Mouse (Mus musculus): ENCODE measurements around the gene Ryr2. TPM values are rescaled to one million over a fixed set of nuclear protein-coding genes. Genes with fewer than 3 reads are reported as not detected.
A peak's percentile ranks its signal among the peaks of the same experiment; 100 is the strongest.

The Ryr2 gene
- polyA plus RNA-seq, 1 experiment from 2014 or later = 0.16 TPM

DNA sequence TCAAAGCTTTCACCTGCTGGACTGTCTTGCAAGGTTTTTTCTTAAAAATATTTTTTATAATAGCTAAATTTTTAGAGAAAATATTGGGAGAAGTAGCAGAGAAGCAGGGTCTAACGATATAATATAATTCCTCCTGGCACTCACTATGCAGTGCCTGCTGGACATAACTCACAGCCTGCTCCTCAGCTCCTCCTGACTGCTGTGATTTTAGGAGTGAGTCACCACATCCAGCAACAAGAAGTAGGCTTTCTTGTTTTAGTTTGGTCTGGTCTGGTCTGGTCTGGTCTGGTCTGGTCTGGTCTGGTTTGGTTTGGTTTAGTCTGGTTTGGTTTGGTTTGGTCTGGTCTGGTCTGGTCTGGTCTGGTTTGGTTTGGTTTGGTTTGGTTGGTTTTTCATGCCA is 55.9 kb downstream of the Ryr2 start:
- H3K4me2 ChIP-seq (ENCODE audit: low read depth, low read length) = no peak overlapping the region
- H3K27me3 ChIP-seq (ENCODE audit: insufficient read depth, low read length) = no peaks in the 10 kb centered on the region
- no peak overlapping the region for H3K27ac ChIP-seq (ENCODE audit: low read depth)
- ATAC-seq (no peak), DNase-seq (no peak)
- H3K9ac ChIP-seq (replicated peaks) = no peak overlapping the region
- no peak for TF ChIP-seq CTCF (IDR thresholded peaks at IDR 0.05; ENCODE audit: low read depth)
- no peak for TF ChIP-seq EP300 (IDR thresholded peaks at IDR 0.05; ENCODE audit: low read depth)
- WGBS (ENCODE audit: insufficient replicate concordance) = 71% methylated on average over 1 of the region's 1 CpGs
- H3K4me1 ChIP-seq (ENCODE audit: insufficient read depth) = no peaks in the 10 kb centered on the region
- H3K4me3 ChIP-seq (ENCODE audit: low read depth, low read length) = no peak overlapping the region
- H3K36me3 ChIP-seq (replicated peaks; ENCODE audit: insufficient read depth, low read length) = no peaks in the 10 kb centered on the region
- H3K9me3 ChIP-seq (ENCODE audit: low read length) = no peaks in the 10 kb centered on the region

DNA sequence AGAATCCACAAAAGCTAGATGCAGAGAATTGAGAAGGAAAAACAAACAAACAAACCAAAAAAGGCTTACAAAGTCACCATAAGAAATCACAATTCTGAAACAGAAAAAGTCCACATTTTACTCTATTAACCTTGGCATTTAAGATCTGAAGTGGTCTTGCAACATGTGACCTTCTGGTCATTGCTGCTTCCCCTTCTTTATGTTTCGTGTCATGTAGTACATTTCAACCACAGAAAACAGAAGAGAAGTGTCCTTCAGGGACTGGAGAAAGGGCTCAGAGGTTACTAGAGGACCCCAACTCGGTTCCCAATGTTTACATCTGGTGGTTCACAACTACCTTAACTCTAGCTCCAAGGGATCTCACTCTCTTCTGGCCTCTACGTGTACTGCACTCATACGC is 59.7 kb downstream of the Ryr2 start:
- Histone ChIP-seq H3K4me2 (ENCODE audit: low read depth, low read length) (no peak overlapping the region), H3K4me3 (ENCODE audit: low read depth, low read length) (no peak overlapping the region), H3K36me3 (replicated peaks; ENCODE audit: insufficient read depth, low read length) (no peaks in the 10 kb centered on the region), H3K4me1 (ENCODE audit: insufficient read depth) (no peaks in the 10 kb centered on the region), H3K9me3 (ENCODE audit: low read length) (no peaks in the 10 kb centered on the region), H3K27ac (ENCODE audit: low read depth) (no peak overlapping the region), H3K9ac (replicated peaks) (no peak overlapping the region), H3K27me3 (ENCODE audit: insufficient read depth, low read length) (no peaks in the 10 kb centered on the region)
- TF ChIP-seq CTCF (IDR thresholded peaks at IDR 0.05; ENCODE audit: low read depth) = no peak
- no peak for TF ChIP-seq EP300 (IDR thresholded peaks at IDR 0.05; ENCODE audit: low read depth)
- DNase-seq (no peak), ATAC-seq (no peak)
- 63% methylated on average over 4 of the region's 4 CpGs for WGBS (ENCODE audit: insufficient replicate concordance)

DNA sequence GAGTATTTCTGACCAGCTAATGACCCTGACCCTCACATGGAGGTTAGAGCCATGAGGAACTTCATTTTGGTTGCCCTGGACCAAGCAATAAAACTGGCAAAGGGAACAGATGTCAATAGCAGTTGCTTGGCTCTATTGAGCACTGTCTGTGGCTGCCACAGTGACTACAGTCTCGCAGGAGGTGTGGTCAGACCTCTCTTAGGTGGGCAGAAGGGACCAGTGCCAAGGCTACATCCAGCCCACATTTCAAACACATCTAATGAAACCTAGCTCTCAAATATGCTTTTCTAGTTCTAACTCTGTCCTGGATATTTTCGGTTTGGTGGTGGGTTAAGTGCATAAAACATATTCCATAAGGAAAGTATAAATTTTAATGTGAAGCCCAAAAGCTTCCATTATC is 62.0 kb downstream of the Ryr2 start:
- TF ChIP-seq CTCF (IDR thresholded peaks at IDR 0.05; ENCODE audit: low read depth) (no peak), EP300 (IDR thresholded peaks at IDR 0.05; ENCODE audit: low read depth) (no peak)
- WGBS (ENCODE audit: insufficient replicate concordance) = 71% methylated on average over 2 of the region's 2 CpGs

DNA sequence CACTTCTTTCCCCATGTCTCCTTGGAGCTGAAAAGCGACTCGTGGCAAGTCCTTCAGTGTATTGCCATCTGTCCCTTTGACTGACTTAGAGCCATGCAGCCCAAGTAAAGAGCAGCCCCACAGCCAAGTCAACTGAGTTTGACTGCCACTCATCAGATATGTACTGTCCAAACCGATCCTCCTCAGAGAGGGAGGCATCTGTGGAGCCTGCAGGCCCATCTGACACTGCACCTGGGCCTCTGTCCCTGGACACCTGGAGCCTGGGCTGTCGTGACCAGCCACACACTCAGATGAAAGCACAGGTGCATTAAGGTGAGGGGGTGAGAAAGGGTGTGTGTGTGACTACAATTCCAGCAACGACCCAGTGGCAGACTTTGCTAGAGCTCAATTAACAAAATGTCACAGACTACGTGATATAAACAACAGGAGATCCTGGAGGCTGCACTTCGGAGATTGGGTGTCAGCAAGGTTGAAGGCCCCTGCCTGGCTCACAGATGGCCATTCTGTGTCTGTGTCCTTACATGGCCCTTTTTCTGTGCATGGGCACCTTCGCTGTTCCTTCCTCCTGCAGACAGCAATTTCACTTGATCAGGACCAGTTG is 63.8 kb downstream of the Ryr2 start:
- DNase-seq (no peak), ATAC-seq (no peak)
- Histone ChIP-seq H3K9me3 (ENCODE audit: low read length) (no peaks in the 10 kb centered on the region), H3K27me3 (ENCODE audit: insufficient read depth, low read length) (no peaks in the 10 kb centered on the region), H3K9ac (replicated peaks) (no peak overlapping the region), H3K36me3 (replicated peaks; ENCODE audit: insufficient read depth, low read length) (no peaks in the 10 kb centered on the region), H3K4me3 (ENCODE audit: low read depth, low read length) (no peak overlapping the region), H3K27ac (ENCODE audit: low read depth) (no peak overlapping the region), H3K4me2 (ENCODE audit: low read depth, low read length) (no peak overlapping the region), H3K4me1 (ENCODE audit: insufficient read depth) (no peaks in the 10 kb centered on the region)
- WGBS (ENCODE audit: insufficient replicate concordance) = 69% methylated on average over 8 of the region's 8 CpGs
- TF ChIP-seq EP300 (IDR thresholded peaks at IDR 0.05; ENCODE audit: low read depth) (no peak), CTCF (IDR thresholded peaks at IDR 0.05; ENCODE audit: low read depth) (no peak)

More for the DNA sequence above, 62.0 kb downstream of the Ryr2 start:
- Histone ChIP-seq H3K9ac (replicated peaks) (no peak overlapping the region), H3K4me2 (ENCODE audit: low read depth, low read length) (no peak overlapping the region), H3K27me3 (ENCODE audit: insufficient read depth, low read length) (no peaks in the 10 kb centered on the region), H3K27ac (ENCODE audit: low read depth) (no peak overlapping the region), H3K4me1 (ENCODE audit: insufficient read depth) (no peaks in the 10 kb centered on the region), H3K36me3 (replicated peaks; ENCODE audit: insufficient read depth, low read length) (no peaks in the 10 kb centered on the region), H3K9me3 (ENCODE audit: low read length) (no peaks in the 10 kb centered on the region), H3K4me3 (ENCODE audit: low read depth, low read length) (no peak overlapping the region)
- DNase-seq (no peak), ATAC-seq (no peak)

DNA sequence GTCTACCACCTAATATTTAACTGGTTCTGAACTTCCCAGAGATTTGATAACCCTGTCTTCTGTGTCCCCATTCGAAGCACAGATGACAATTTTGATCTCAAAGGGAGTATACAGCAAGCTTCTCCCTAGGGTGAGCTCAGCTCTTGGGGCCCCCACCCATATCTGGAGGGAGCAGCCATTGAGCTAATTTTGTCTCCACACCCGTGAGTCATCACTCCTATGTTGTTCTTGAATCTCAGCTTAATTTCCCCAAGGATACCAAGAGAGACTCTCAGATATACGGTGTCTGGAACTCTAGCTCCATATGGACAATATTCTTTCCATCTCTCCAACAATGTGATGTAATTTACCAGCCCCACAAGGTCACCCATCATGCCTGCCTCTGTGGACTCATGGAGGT is 66.8 kb downstream of the Ryr2 start:
- TF ChIP-seq EP300 (IDR thresholded peaks at IDR 0.05; ENCODE audit: low read depth) (no peak), CTCF (IDR thresholded peaks at IDR 0.05; ENCODE audit: low read depth) (no peak)
- Histone ChIP-seq H3K4me2 (ENCODE audit: low read depth, low read length) (no peak overlapping the region), H3K36me3 (replicated peaks; ENCODE audit: insufficient read depth, low read length) (no peaks in the 10 kb centered on the region), H3K9me3 (ENCODE audit: low read length) (no peaks in the 10 kb centered on the region), H3K4me3 (ENCODE audit: low read depth, low read length) (no peak overlapping the region), H3K27me3 (ENCODE audit: insufficient read depth, low read length) (no peaks in the 10 kb centered on the region), H3K9ac (replicated peaks) (no peak overlapping the region), H3K27ac (ENCODE audit: low read depth) (no peak overlapping the region), H3K4me1 (ENCODE audit: insufficient read depth) (no peaks in the 10 kb centered on the region)
- WGBS (ENCODE audit: insufficient replicate concordance) = 69% methylated on average over 3 of the region's 3 CpGs
- DNase-seq = no peak
- no peak for ATAC-seq

DNA sequence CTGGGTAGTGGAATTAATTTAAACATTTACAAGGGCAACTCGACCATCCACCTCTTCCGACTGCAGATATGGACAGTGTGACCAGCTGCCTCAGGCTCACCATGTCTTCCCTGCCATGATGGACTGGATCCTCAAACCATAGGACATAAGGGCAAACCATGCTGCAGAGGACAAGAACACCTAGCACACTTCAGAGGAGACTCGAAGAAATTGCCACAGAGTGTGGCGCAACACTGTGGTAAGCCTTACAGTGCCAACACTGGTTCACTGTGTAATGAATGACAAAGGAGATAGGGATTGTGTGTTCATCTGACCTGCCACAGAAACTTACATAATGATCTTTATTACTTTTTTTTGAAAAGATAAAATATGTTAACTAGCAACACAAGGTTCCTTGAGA is 68.1 kb downstream of the Ryr2 start:
- DNase-seq = peak; percentile 47
- Histone ChIP-seq H3K9ac (replicated peaks) (no peak overlapping the region), H3K4me3 (ENCODE audit: low read depth, low read length) (no peak overlapping the region), H3K27me3 (ENCODE audit: insufficient read depth, low read length) (no peaks in the 10 kb centered on the region), H3K4me1 (ENCODE audit: insufficient read depth) (no peaks in the 10 kb centered on the region), H3K4me2 (ENCODE audit: low read depth, low read length) (no peak overlapping the region), H3K27ac (ENCODE audit: low read depth) (no peak overlapping the region), H3K36me3 (replicated peaks; ENCODE audit: insufficient read depth, low read length) (no peaks in the 10 kb centered on the region), H3K9me3 (ENCODE audit: low read length) (no peaks in the 10 kb centered on the region)
- TF ChIP-seq EP300 (IDR thresholded peaks at IDR 0.05; ENCODE audit: low read depth) = no peak
- no peak for TF ChIP-seq CTCF (IDR thresholded peaks at IDR 0.05; ENCODE audit: low read depth)
- no peak for ATAC-seq
- 64% methylated on average over 4 of the region's 4 CpGs for WGBS (ENCODE audit: insufficient replicate concordance)

DNA sequence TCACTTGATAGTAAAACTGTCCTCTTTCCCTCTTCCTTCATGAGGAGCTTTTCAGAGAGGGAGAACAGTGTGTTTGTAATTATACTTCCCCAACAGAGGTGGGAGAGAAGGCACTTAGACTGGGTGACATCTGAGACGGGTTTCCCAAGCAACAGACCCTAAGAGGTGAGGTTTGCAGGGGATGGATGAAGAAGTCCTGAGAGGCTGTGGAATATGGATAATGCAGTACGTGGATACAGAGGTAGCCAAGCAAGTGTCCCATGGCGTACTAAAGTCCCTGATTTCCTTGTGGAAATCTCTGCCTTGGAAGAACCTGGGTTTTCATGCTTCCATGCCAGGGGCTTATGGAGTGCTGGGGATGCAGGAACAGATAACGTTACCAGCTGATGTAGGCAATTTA is 69.5 kb downstream of the Ryr2 start:
- Histone ChIP-seq H3K9ac (replicated peaks) (no peak overlapping the region), H3K27me3 (ENCODE audit: insufficient read depth, low read length) (no peaks in the 10 kb centered on the region), H3K27ac (ENCODE audit: low read depth) (no peak overlapping the region), H3K9me3 (ENCODE audit: low read length) (no peaks in the 10 kb centered on the region), H3K4me1 (ENCODE audit: insufficient read depth) (no peaks in the 10 kb centered on the region), H3K4me2 (ENCODE audit: low read depth, low read length) (no peak overlapping the region), H3K4me3 (ENCODE audit: low read depth, low read length) (no peak overlapping the region), H3K36me3 (replicated peaks; ENCODE audit: insufficient read depth, low read length) (no peaks in the 10 kb centered on the region)
- DNase-seq (no peak), ATAC-seq (no peak)
- WGBS (ENCODE audit: insufficient replicate concordance) = 71% methylated on average over 4 of the region's 4 CpGs
- TF ChIP-seq CTCF (IDR thresholded peaks at IDR 0.05; ENCODE audit: low read depth) = no peak
- TF ChIP-seq EP300 (IDR thresholded peaks at IDR 0.05; ENCODE audit: low read depth) = no peak
